Mouse (Mus musculus) heart, postnatal 0 days (tissue): ENCODE data around the gene Gng3.

Experiments
- CTCF ChIP-seq: IDR thresholded peaks from 2 replicates; pipeline ENCODE4 v1.5.1; 2016; ENCODE audit warnings: antibody characterized with exemption, control low read depth, low read depth
- EP300 ChIP-seq: IDR thresholded peaks from 2 replicates; pipeline ENCODE4 v1.6.1; 2016; ENCODE audit warnings: antibody characterized with exemption, low read depth

- TF ChIP-seq CTCF (no peak), EP300 (no peak)
These were observed 33.4 kb upstream of the Gng3 start for GRCm38 (mm10) chr19:8872266-8872840.
